1 mouse cellular context compared by ENCODE assay signal in the genomic region with DNA sequence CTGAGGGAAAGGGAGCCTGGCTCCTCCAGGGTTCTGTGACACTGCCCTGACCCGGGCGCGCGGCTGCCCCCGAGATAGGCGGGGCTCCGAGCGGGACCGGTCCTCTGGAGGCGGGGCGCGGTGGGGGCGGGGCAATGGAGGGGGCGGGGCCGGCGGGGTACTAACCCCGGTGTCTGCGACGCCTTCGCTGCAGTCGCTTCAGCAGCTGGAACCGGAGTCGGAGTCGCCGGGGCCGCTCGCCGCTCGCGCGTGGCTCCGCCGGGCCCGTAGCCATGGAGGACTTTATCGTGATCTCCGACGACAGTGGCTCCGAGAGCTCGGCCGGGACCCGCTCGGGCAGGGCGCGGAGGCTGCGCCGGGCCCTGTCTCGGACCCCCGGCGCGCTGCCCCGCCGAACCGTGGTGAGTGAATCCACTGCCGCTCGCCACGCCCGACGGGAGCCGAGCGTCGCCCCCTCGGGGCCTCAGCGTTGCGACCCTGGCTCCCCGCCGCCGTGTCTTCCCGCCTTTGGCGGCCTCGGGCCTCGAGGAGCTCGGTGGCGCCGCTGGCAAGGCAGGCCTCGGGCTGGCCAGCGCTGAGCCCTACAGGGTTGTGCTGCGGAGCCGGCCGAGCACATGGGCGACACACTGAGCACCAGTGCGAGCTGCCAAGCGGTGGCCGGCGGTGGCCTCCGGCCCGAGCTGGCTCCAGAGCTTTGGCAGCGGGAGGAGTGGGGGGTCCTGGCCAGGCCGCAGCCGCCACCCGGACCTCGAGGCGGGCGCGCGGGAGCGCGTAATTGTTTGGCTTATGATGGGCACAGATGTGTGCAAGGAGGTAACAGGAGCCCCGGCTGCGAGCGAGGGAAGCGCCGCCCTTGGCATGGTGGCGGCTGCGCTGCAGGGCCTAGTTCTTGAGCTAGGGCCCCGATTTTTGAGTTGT.
A peak's percentile ranks its signal among the peaks of the same experiment; 100 is the strongest.
TF ChIP-seq lines count a peak whose summit lies in the region.

A gene (plus strand): TSS at position 176 of the 918 bp plus-strand sequence.

TF ChIP-seq in MEL, 35 proteins besides CTCF, POLR2A, EP300 and RAD21 (continued from another document):
- TF ChIP-seq TCF12 (IDR thresholded peaks at IDR 0.05; ENCODE audit: low read depth, low read length): 0 out of 2 replicates have a peak, but pooled peaks have one; percentile 20
- peak; percentile 84 for TF ChIP-seq POLR2AphosphoS2 (IDR thresholded peaks at IDR 0.05; ENCODE audit: low read length)
- TF ChIP-seq SIN3A (IDR thresholded peaks at IDR 0.05; ENCODE audit: low read length): peak; percentile 57
- no peak for TF ChIP-seq MAZ (IDR thresholded peaks at IDR 0.05; ENCODE audit: low read depth, low read length)
- TF ChIP-seq E2F4 (IDR thresholded peaks at IDR 0.05; ENCODE audit: borderline replicate concordance, low read depth, low read length): no peak
- TF ChIP-seq CHD2 (IDR thresholded peaks at IDR 0.05; ENCODE audit: low read length): no peak
- 0 out of 2 replicates have a peak, but pooled peaks have one; percentile 84 for TF ChIP-seq UBTF (IDR thresholded peaks at IDR 0.05; ENCODE audit: borderline replicate concordance, insufficient read depth, low read depth, low read length)
- TF ChIP-seq NELFE (IDR thresholded peaks at IDR 0.05; ENCODE audit: low read depth, low read length): peak; percentile 90
- TF ChIP-seq GATA1 (IDR thresholded peaks at IDR 0.05; ENCODE audit: low read depth, low read length): no peak
- no peak for TF ChIP-seq SMC3 (IDR thresholded peaks at IDR 0.05; ENCODE audit: low read depth, low read length)
- TF ChIP-seq ELF1 (IDR thresholded peaks at IDR 0.05; ENCODE audit: low read depth, low read length): no peak
- 0 out of 2 replicates have a peak, but pooled peaks have one; percentile 81 for TF ChIP-seq CHD1 (IDR thresholded peaks at IDR 0.05; ENCODE audit: low read depth, low read length)
- no peak for TF ChIP-seq USF1 (IDR thresholded peaks at IDR 0.05; ENCODE audit: low read depth, low read length)
- no peak for TF ChIP-seq JUND (IDR thresholded peaks at IDR 0.05; ENCODE audit: low read depth, low read length)
- TF ChIP-seq MYB (IDR thresholded peaks at IDR 0.05; ENCODE audit: low read depth, low read length): no peak
